Mouse (Mus musculus): Measurements from ENCODE around the gene Elp5. TPM values are rescaled to one million over a fixed set of nuclear protein-coding genes. Genes with fewer than 3 reads are reported as not detected.

The Elp5 gene
- polyA plus RNA-seq, 1 experiment, result 1.9 TPM

- H3K4me1 ChIP-seq (ENCODE audit: control insufficient read depth), result peaks cover 75% of the 10 kb centered on the region
- no peaks in the 10 kb centered on the region for H3K9me3 ChIP-seq (ENCODE audit: control insufficient read depth, low read length)
- no peaks in the 10 kb centered on the region for H3K27me3 ChIP-seq (ENCODE audit: control insufficient read depth)
- peaks cover 60% of the 10 kb centered on the region for H3K36me3 ChIP-seq (ENCODE audit: control insufficient read depth)
- TF ChIP-seq GATA1 (IDR thresholded peaks at IDR 0.05; ENCODE audit: low read length) (no peak), TAL1 (IDR thresholded peaks at IDR 0.05; ENCODE audit: low read length) (no peak)
- H3K4me3 ChIP-seq (replicated peaks), result peak overlapping the region; percentile 85
These were observed 14.8 kb upstream of the Elp5 start for GRCm38 (mm10) chr11:69997070-69997509.

DNA sequence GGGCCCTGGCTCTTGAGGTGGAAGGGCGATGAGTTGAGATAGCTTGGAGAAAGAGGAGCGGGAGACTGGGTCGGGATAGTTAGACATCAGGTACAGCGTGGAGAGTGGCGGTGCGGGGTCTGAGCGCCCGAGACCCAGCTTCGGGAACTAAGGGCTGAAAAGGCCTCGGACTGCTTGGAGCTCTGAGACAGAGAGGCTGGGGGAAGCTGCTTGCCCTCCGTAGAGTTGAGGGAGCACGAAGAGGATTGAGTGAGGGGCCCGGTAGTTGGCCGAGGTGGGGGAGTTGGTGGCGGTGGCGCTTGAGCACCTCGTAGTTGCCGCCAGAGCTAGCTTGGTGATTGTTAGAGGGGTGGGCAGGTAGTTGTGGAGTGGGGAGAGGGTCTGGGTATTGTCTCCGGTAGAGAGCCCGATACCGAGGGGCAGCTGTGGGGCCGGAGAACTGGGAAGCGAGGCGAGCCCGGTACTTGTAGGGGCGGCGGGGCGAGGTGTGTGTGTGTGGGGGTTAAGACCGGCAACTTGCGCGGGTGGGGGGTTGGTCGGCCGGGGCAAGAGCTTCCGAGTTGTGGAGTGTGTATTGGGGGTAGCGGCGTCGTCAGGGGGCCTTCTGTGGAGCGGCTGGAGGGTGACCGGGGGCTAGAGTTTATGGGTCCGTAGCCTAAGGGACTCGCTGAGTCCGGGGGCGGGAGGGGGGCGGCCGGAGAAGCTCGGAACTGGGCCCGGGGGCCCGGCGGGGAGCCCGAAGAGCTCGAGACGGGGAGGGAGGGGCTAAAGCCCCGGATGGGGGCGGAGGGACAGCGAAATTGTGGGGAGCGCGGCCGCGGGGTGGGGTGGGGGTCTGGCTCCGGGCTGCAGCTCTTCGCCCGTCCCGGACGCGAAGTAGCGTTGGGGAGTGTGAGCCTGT lies 14.1 kb upstream of the Elp5 start:
- Histone ChIP-seq H3K9me3 (ENCODE audit: control insufficient read depth, low read length) (no peaks in the 10 kb centered on the region), H3K36me3 (ENCODE audit: control insufficient read depth) (peaks cover 59% of the 10 kb centered on the region), H3K27me3 (ENCODE audit: control insufficient read depth) (no peaks in the 10 kb centered on the region), H3K4me3 (replicated peaks) (peak overlapping the region; percentile 85), H3K4me1 (ENCODE audit: control insufficient read depth) (peaks cover 71% of the 10 kb centered on the region)
- TF ChIP-seq GATA1 (IDR thresholded peaks at IDR 0.05; ENCODE audit: low read length), result no peak
- no peak for TF ChIP-seq TAL1 (IDR thresholded peaks at IDR 0.05; ENCODE audit: low read length)

DNA sequence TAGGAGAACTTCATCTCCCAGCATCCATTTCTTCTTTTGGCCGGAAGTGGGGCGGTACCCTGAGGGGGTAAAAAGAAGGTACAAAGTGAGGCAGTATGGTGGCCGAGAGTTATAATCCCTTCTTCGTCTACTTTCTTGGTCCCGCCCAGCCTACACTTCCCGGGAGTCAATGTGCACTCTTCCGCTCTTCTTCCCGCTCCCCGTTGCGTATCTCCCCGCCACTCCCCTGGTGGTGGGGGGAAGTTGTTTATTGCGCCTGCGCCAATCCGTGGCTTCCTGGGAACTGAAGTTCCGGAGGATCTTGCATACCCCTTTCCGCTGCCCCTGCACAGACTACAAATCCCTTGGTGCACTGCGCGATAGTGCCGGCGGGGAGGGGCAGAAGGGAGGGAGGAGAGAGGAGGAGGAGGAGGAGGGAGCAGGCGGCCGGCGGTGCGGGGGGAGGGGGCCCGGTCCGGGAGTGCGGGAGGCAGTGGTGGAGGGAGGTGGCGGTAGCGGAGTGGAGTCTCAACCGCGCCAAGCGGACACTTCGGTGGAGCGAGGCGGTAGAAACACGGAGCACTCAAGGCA lies 13.2 kb upstream of the Elp5 start, which contains the start of gene Phf23:
Phf23 (plus strand) TSS at position 387 of the 570 bp plus-strand sequence.
- H3K4me3 ChIP-seq (replicated peaks), result peak within 1 kb of the TSS; percentile 85
- H3K9me3 ChIP-seq (ENCODE audit: control insufficient read depth, low read length), result no peaks in the 10 kb centered on the region
- TF ChIP-seq TAL1 (IDR thresholded peaks at IDR 0.05; ENCODE audit: low read length), result no peak
- TF ChIP-seq GATA1 (IDR thresholded peaks at IDR 0.05; ENCODE audit: low read length), result no peak
- no peaks in the 10 kb centered on the region for H3K27me3 ChIP-seq (ENCODE audit: control insufficient read depth)
- H3K36me3 ChIP-seq (ENCODE audit: control insufficient read depth), result peaks cover 59% of the 10 kb centered on the region
- H3K4me1 ChIP-seq (ENCODE audit: control insufficient read depth), result peaks cover 70% of the 10 kb centered on the region

GRCm38 (mm10) chr11:69994401-69995090 lies 12.2 kb upstream of the Elp5 start:
- H3K9me3 ChIP-seq (ENCODE audit: control insufficient read depth, low read length), result no peaks in the 10 kb centered on the region
- peaks cover 57% of the 10 kb centered on the region for H3K36me3 ChIP-seq (ENCODE audit: control insufficient read depth)
- H3K27me3 ChIP-seq (ENCODE audit: control insufficient read depth), result no peaks in the 10 kb centered on the region
- TF ChIP-seq TAL1 (IDR thresholded peaks at IDR 0.05; ENCODE audit: low read length) (no peak), GATA1 (IDR thresholded peaks at IDR 0.05; ENCODE audit: low read length) (no peak)
- H3K4me1 ChIP-seq (ENCODE audit: control insufficient read depth), result peaks cover 69% of the 10 kb centered on the region
- H3K4me3 ChIP-seq (replicated peaks), result peak overlapping the region; percentile 85

DNA sequence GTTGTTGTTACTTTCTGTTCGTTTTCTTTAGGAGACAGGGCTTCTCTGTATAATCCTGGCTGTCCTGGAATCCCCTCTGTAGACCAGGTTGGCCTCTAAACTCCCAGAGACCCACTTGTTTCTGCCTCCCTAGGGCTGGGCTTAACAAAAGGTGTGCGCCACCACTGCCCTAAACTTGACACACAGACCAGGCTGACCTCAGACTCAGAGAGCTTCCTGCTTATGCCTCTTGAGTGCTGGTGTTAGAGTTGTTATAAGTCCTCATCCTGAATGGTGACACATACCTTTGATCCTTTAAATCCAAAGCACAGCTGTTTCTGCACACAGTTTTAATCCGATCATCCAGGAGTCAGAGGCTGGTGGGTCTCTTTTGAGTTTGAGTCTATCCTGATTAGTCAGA lies 10.6 kb upstream of the Elp5 start:
- peaks cover 57% of the 10 kb centered on the region for H3K36me3 ChIP-seq (ENCODE audit: control insufficient read depth)
- peaks cover 54% of the 10 kb centered on the region for H3K4me1 ChIP-seq (ENCODE audit: control insufficient read depth)
- H3K27me3 ChIP-seq (ENCODE audit: control insufficient read depth), result no peaks in the 10 kb centered on the region
- H3K4me3 ChIP-seq (replicated peaks), result peak overlapping the region; percentile 86
- TF ChIP-seq TAL1 (IDR thresholded peaks at IDR 0.05; ENCODE audit: low read length) (no peak), GATA1 (IDR thresholded peaks at IDR 0.05; ENCODE audit: low read length) (no peak)
- H3K9me3 ChIP-seq (ENCODE audit: control insufficient read depth, low read length), result no peaks in the 10 kb centered on the region

GRCm38 (mm10) chr11:69992396-69992795 lies 10.1 kb upstream of the Elp5 start:
- peaks cover 58% of the 10 kb centered on the region for H3K36me3 ChIP-seq (ENCODE audit: control insufficient read depth)
- no peak for TF ChIP-seq TAL1 (IDR thresholded peaks at IDR 0.05; ENCODE audit: low read length)
- no peak for TF ChIP-seq GATA1 (IDR thresholded peaks at IDR 0.05; ENCODE audit: low read length)
- H3K4me1 ChIP-seq (ENCODE audit: control insufficient read depth), result peaks cover 48% of the 10 kb centered on the region
- H3K27me3 ChIP-seq (ENCODE audit: control insufficient read depth), result no peaks in the 10 kb centered on the region
- no peaks in the 10 kb centered on the region for H3K9me3 ChIP-seq (ENCODE audit: control insufficient read depth, low read length)
- H3K4me3 ChIP-seq (replicated peaks), result peak overlapping the region; percentile 86

- Histone ChIP-seq H3K4me1 (ENCODE audit: control insufficient read depth) (peaks cover 42% of the 10 kb centered on the region), H3K36me3 (ENCODE audit: control insufficient read depth) (peaks cover 64% of the 10 kb centered on the region), H3K27me3 (ENCODE audit: control insufficient read depth) (no peaks in the 10 kb centered on the region), H3K4me3 (replicated peaks) (peak overlapping the region; percentile 86), H3K9me3 (ENCODE audit: control insufficient read depth, low read length) (no peaks in the 10 kb centered on the region)
- no peak for TF ChIP-seq TAL1 (IDR thresholded peaks at IDR 0.05; ENCODE audit: low read length)
- no peak for TF ChIP-seq GATA1 (IDR thresholded peaks at IDR 0.05; ENCODE audit: low read length)
These were observed 9.4 kb upstream of the Elp5 start for GRCm38 (mm10) chr11:69991711-69992110.

- Histone ChIP-seq H3K9me3 (ENCODE audit: control insufficient read depth, low read length) (no peaks in the 10 kb centered on the region), H3K4me3 (replicated peaks) (peak within 1 kb of the TSS; percentile 86), H3K36me3 (ENCODE audit: control insufficient read depth) (peaks cover 71% of the 10 kb centered on the region), H3K4me1 (ENCODE audit: control insufficient read depth) (peaks cover 43% of the 10 kb centered on the region), H3K27me3 (ENCODE audit: control insufficient read depth) (no peaks in the 10 kb centered on the region)
- TF ChIP-seq TAL1 (IDR thresholded peaks at IDR 0.05; ENCODE audit: low read length), result no peak
- TF ChIP-seq GATA1 (IDR thresholded peaks at IDR 0.05; ENCODE audit: low read length), result peak; percentile 77
These were observed 8.8 kb upstream of the Elp5 start, which contains the start of gene Gabarap for GRCm38 (mm10) chr11:69990850-69991691. Gene Gabarap (plus strand): TSS chr11:69991143.
